Mouse (Mus musculus) C2C12 (cell line): ENCODE measurements at regions not wholly inside any gene's neighbourhood (a gene's known extent, or its start where the extent isn't known, plus 50 kb on each side); places are given as distances from the start of the nearest gene placed in this dataset.

Experiments used
- CTCF ChIP-seq: IDR thresholded peaks from one replicate; pipeline ENCODE4 v1.5.1; 2011; ENCODE audit not compliant: control insufficient read depth, insufficient read depth, insufficient read length
- MAX ChIP-seq: IDR thresholded peaks from one replicate; pipeline ENCODE4 v1.6.1; 2011; ENCODE audit warnings: mild to moderate bottlenecking, control low read depth

- TF ChIP-seq MAX (no peak), CTCF (no peak)
Observed at GRCm38 (mm10) chr12:13118026-13118425, 131.0 kb downstream of the Ddx1 start.
